Mouse (Mus musculus) bone marrow macrophage, adult 2 months (primary cell): ENCODE results near the gene Tnfrsf26. TPM values are rescaled to one million over a fixed set of nuclear protein-coding genes. Genes with fewer than 3 reads are reported as not detected.
"Not testable (repeated sequence)": the region's sequence is repeated elsewhere in the genome, so short reads cannot be mapped to it uniquely, and the experiment has no call there.

Experiments
- H3K27ac ChIP-seq: 2 replicates; pipeline ENCODE4 v1.5.1; 2012; ENCODE audit warnings: low read depth, low read length; ENCODE audit not compliant: insufficient read depth
- H3K4me1 ChIP-seq: 2 replicates; pipeline ENCODE4 v1.6.1; 2012; ENCODE audit warnings: low read length; ENCODE audit not compliant: control insufficient read depth, insufficient read depth
- H3K4me3 ChIP-seq: 2 replicates; pipeline ENCODE4 v1.5.1; 2012; ENCODE audit warnings: mild to moderate bottlenecking, low read length, moderate library complexity; ENCODE audit not compliant: insufficient read depth
- CTCF ChIP-seq: IDR thresholded peaks from 2 replicates; pipeline ENCODE4 v1.5.1; 2012; ENCODE audit warnings: low read depth, mild to moderate bottlenecking, low read length, moderate library complexity
- POLR2A ChIP-seq: IDR thresholded peaks from 2 replicates; pipeline ENCODE4 v1.6.1; 2012; ENCODE audit warnings: mild to moderate bottlenecking, low read depth, low read length, borderline replicate concordance
- polyA plus RNA-seq: library from polyadenylated mRNA; stranded (reverse); fragments of >200 nt; gene quantifications from 2 replicates; pipeline ENCODE4 v1.2.4, GENCODE M21; 2012; ENCODE audit not compliant: missing spikeins, insufficient read depth, insufficient read length

Tnfrsf26 gene
- polyA plus RNA-seq: 5.5 and 7.6 TPM in 2 replicates

DNA sequence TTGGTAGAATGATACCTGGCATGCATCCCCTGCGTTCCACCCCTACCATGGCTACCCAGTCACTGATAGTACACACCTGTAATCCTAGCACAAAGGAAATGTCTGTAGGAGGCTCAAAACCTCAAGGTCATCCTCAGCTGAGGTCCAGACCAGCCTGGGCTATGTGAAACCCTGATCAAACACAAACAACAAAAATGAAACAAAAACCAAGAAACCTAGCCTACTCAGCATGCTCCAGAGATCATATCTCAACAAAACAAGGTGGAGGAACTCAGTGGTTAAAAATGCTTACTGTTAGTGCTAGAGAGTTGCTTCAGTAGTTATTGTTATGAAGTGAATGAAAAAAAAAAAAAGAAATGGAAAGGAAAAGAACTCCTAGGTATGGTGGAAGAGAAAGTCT, at the start of gene Tnfrsf26:
Gene Tnfrsf26, minus strand, starts transcription at position 183 of the 400 bp plus-strand sequence.
- TF ChIP-seq CTCF (no peak), POLR2A (no peak)
- peak within 1 kb of the TSS; percentile 94 for H3K27ac ChIP-seq

DNA sequence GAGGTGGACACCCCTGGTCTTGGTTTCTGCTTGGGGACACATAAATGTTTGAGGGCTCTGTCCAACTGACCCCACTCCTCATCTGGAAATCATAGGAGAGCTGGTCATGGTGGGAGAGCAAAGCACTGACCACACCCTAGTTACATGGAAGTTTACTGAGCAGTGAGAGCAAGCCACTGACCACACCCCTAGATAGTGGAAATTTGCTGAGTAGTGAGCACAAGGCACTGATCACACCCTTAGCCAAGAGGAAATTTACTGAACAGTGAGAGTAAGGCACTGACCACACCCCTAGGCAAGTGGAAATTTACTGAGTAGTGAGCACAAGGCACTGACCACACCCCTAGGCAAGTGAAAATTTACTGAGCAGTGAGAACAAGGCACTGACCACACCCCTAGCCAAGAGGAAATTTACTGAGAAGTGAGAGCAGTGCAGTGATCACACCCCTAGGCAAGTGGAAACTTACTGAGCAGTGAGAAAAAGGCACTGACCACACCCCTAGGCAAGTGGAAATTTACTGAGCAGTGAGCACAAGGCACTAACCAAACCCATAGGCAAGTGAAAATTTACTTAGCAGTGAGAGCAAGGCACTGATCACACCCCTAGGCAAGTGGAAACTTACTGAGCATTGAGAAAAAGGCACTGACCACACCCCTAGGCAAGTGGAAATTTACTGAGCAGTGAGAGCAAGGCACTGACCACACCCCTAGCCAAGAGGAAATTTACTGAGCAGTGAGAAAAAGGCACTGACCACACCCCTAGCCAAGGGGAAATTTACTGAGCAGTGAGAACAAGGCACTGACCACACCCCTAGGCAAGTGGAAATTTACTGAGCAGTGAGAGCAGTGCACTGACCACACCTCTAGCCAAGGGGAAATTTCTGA, 38.1 kb upstream of the Tnfrsf26 start:
- TF ChIP-seq CTCF (no peak), POLR2A (no peak)
- peak overlapping the region; percentile 64 for H3K27ac ChIP-seq
- no peaks in the 10 kb centered on the region for H3K4me1 ChIP-seq
- no peak overlapping the region for H3K4me3 ChIP-seq

More for the DNA sequence above, at the start of gene Tnfrsf26:
- H3K4me3 ChIP-seq: peak within 1 kb of the TSS; percentile 58
- peaks cover 42% of the 10 kb centered on the region for H3K4me1 ChIP-seq

DNA sequence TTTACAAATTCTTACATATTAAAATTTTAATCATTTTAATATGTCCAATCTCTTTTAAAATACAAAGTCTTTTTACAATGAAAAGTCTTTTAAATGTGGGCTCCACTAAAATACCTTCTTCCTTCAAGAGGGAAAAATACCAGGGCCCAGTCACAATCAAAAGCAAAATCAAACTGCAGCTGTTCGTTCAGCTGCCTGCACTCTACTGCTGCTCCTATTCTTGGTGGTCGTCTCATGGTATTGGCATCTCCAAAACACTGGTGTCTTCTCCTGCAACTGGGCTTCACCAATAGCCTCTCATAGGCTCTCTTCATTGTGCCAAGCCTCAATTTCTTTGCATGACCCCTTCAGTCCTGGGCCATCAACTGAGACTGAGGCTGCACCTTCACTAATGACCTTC, 34.9 kb upstream of the Tnfrsf26 start:
- Histone ChIP-seq H3K27ac (no peak overlapping the region), H3K4me3 (no peak overlapping the region), H3K4me1 (peaks cover 6% of the 10 kb centered on the region; the same call in 1 of the 2 replicates)
- TF ChIP-seq POLR2A: no peak

DNA sequence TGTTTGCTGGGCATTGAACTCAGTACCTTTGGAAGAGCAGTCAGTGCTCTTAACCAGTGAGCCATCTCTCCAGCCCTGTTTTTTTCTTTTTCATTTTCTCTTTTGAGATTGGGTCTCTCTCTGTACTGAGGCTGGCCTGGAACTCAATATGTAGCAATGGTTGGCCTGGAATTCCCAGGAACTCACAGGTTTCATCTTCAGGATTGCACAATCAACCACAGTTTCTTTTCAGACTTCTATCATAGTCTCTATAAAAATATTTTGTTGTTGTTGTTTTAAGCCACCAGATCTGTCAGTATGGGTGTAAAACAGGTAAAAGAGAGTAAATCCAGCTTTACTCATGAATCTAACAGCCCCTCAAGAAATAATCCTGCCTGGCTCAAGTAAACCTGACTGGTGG, 32.3 kb upstream of the Tnfrsf26 start:
- peaks cover 6% of the 10 kb centered on the region; the same call in 1 of the 2 replicates for H3K4me1 ChIP-seq
- no peak overlapping the region for H3K27ac ChIP-seq
- H3K4me3 ChIP-seq: no peak overlapping the region
- TF ChIP-seq CTCF (no peak), POLR2A (no peak)

DNA sequence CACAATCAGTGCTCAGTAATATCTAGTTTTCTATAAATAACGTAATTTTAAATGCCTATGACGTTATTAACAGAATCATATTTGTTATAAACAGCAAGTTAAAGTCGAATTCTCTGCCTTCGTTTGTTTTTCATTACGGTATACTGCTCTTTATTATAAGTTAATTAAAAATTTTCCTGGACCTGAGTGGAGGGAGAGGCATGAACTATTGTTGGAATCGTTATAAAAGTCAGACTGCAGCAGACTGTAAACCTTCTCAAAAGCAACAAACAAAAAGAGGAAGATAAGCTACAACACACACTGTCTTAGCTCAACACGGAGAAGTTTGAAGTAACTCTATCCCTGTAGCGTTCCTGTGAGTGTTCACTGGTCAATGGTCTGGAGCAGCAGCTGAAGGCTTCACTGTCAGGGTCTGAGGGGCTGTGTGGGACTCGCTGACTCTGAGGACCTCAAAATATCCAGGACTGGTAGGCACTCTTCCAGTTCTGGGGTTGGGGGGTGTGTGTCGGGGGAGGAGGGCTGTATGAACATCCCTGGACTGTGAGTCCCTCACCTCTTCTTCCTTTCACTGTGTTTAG, 21.3 kb upstream of the Tnfrsf26 start:
- H3K27ac ChIP-seq: peak overlapping the region; percentile 15
- H3K4me3 ChIP-seq, H3K4me1 ChIP-seq: not testable (repeated sequence)

DNA sequence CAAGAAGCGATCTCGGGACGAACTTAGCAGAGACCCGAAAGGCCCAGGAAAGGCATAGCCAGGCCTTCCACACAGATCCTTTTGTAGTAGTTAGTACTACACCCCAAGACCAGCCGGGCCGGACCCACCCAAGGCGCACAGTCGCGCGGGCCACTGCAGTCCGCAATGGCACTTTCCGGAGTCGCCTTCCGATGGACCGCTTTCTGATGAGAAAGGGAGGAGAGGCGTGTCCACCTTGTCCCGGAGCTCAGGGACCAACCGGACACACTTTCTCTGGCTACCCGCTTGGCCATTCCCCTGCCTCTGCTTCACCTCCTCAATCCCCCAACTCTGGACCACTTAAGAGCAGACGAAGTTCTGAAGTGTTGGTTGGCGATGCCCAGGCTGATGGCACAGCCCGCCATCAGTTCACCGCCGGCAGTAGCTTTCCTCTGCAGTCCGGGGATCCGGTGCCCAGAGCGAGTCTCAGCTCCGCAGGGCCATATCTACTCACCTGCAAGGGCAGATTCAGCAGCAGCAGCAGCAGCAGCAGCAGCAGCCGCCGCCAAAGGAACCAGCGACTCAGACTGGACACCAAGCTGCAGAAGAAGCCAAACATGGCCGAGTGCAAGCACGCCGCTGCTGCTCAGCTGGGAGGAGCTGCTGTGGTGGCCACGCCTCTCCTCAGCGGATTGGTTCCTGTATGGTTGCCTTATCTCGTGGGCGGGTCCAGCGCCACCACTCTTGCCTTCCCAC, 20.7 kb upstream of the Tnfrsf26 start, which contains the start of gene Tnfrsf22:
Gene Tnfrsf22, minus strand, starts transcription at position 628 of the 735 bp plus-strand sequence.
- Histone ChIP-seq H3K4me3 (peak within 1 kb of the TSS; percentile 81), H3K27ac (peak within 1 kb of the TSS; percentile 15), H3K4me1 (peaks cover 4% of the 10 kb centered on the region)
- TF ChIP-seq CTCF (no peak), POLR2A (no peak)

DNA sequence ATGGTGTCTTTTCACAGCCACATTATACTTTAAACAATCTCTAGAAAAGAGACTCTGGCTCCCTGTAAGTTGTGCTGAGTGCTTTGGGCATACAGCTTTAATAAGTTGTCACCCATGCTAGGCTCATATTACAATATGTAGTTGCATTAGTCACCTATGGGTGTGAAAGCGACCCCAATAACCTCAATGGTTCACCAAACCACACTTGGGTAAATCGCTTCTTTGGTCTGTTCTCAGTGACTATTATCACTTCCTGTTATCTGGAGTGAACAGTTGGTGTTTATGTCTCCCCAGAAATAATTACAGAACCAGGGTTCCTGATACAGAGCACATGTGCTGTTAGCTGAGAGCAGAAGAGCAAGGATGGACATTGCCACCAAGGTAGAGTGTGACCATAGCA, 15.4 kb upstream of the Tnfrsf26 start:
- not testable (repeated sequence) for H3K4me3 ChIP-seq, H3K4me1 ChIP-seq

DNA sequence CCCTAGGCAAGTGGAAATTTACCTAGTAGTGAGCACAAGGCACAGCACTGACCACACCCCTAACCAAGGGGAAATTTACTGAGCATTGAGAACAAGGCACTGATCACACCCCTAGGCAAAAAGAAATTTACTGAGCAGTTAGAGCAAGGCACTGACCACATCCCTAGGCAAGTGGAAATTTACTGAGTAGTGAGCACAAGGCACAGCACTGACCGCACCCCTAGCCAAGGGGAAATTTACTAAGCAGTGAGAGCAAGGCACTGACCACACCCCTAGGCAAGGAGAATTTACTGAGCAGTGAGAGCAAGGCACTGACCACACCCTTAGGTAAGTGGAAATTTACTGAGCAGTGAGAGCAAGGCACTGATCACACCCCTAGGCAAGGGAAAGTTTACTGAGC, 8.2 kb upstream of the Tnfrsf26 start:
- peaks cover 3% of the 10 kb centered on the region for H3K4me1 ChIP-seq
- TF ChIP-seq POLR2A (no peak), CTCF (no peak)
- no peak overlapping the region for H3K27ac ChIP-seq
- no peak overlapping the region for H3K4me3 ChIP-seq

More for the DNA sequence above, 15.4 kb upstream of the Tnfrsf26 start:
- H3K27ac ChIP-seq: not testable (repeated sequence)

DNA sequence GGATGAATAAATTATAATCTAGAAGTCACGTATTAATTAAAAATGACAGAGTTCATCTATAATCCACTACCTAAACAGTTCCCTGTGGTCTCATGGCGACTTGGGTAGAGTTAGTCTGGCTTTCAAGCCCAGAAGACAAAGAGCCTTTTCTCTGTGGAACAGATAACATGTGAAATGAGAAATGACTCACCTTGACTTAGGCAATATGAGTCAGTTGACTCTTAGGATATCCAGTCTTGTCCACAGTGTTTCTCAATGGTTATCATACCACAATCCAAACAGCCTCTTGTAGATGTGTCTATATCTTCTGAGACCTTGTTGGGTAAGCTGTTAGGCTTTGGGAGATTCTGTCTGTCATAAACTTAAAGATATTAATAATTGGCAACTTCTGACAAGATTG, 3.0 kb upstream of the Tnfrsf26 start:
- Histone ChIP-seq H3K4me1 (peaks cover 24% of the 10 kb centered on the region), H3K4me3 (no peak overlapping the region), H3K27ac (no peak overlapping the region)
- TF ChIP-seq POLR2A (no peak), CTCF (no peak)

DNA sequence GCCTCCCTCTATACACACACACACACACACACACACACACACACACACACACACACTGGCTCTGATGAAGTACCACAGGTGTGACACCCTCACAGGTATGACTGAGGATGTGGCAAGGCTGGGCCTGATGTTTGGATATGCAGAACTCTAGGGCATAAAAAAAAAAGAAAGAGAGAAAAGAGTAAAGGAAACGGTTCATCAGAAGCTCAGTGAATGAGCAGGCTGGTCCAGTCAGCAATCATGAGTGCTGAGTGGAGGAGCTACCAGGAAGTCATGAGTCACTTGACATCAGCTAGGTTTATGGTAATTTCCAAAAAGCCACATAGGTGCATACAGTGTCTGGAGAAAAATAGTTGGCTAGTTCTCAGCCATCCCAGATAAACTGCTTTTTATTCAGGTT, 979 bp upstream of the Tnfrsf26 start:
- H3K27ac ChIP-seq: peak overlapping the region; percentile 16; the same call in 1 of the 2 replicates
- no peak overlapping the region for H3K4me3 ChIP-seq
- H3K4me1 ChIP-seq: peaks cover 38% of the 10 kb centered on the region
- TF ChIP-seq CTCF: no peak
- TF ChIP-seq POLR2A: no peak
